8 mouse cellular contexts compared by ENCODE assay signal in the genomic region with DNA sequence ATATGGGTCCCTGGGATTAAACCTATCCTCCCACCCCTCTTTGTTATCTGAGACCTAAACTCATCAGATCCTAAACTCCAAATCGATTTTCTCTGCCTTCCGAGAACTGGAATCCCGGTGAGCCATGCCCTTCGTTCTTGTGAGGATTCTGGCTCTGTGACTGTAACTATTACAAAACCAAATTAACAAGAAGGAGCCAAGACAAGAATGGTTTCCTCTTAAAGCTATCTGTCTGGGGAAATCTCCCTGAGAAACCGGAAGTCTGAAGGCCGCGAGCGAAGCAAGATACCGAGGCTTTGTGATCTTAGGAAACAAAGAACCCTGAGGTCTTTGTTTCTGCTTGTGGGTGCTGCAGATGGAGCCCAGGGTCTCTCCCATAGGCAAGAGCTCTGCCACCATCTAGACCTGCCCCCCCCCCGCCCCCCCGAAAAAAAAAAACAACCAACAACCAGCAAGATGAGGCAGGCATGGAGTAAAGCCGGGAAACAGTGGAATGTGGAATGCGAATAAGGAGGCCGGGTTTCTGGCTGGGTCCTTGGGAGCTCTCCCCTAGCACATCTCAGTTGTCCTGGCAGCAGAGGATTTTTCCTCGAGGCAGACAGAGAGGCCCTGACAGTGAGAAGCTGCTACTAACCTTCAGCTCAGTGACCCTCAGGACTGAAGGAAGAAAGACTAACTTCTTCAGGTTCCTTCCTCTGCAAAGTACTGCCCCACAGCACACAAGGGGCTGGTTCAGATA. TPM values are rescaled to one million over a fixed set of nuclear protein-coding genes. Genes with fewer than 3 reads are reported as not detected.
A peak's percentile ranks its signal among the peaks of the same experiment; 100 is the strongest.
DNase-seq lines count a peak whose midpoint lies in the region; ATAC-seq lines count a peak whose summit lies in the region.

No protein-coding gene starts in this region.

- no peak overlapping the region; the same call in 1 of the 2 replicates for H3K9ac ChIP-seq in midbrain, embryonic 14.5 days (replicated peaks; ENCODE audit: low read length)

- H3K9me3 ChIP-seq in midbrain, embryonic 14.5 days (ENCODE audit: control insufficient read depth, low read length) = no peaks in the 10 kb centered on the region

- H3K27me3 ChIP-seq in midbrain, embryonic 14.5 days (ENCODE audit: control insufficient read depth, insufficient read depth, low read length) = no peaks in the 10 kb centered on the region

- H3K4me2 ChIP-seq in midbrain, embryonic 14.5 days (ENCODE audit: low read length) = peak overlapping the region; percentile 22; the same call in 1 of the 2 replicates

- H3K36me3 ChIP-seq in midbrain, embryonic 14.5 days (ENCODE audit: control insufficient read depth, insufficient read depth, low read length) = no peaks in the 10 kb centered on the region

- H3K4me1 ChIP-seq in midbrain, embryonic 14.5 days (ENCODE audit: control insufficient read depth, insufficient read depth, low read length) = peaks cover 37% of the 10 kb centered on the region

- peak; percentile 32 for DNase-seq in kidney, postnatal 10 days
- no peak for DNase-seq in kidney, adult 18-20 months
- peak; percentile 75 for DNase-seq in induced T-regulatory cell, adult 2 months (ENCODE audit: low read depth)
- DNase-seq in midbrain, embryonic 14.5 days = peak; percentile 53
- no peak for DNase-seq in spleen, postnatal 4 days (ENCODE audit: low spot score in 2 of 2)
- DNase-seq in testis, postnatal 10 days (ENCODE audit: low spot score) = no peak
- no peak for DNase-seq in adrenal gland, postnatal 25 days

- no peak overlapping the region for H3K4me3 ChIP-seq in midbrain, embryonic 14.5 days (replicated peaks; ENCODE audit: low read depth, low read length)

- WGBS in midbrain, embryonic 14.5 days = 21% methylated on average over 15 of the region's 15 CpGs

- ATAC-seq in common myeloid progenitor, adult 5-6 weeks (replicated peaks; ENCODE audit: low read depth, poor library complexity, severe bottlenecking) = peak; percentile 33
- ATAC-seq in midbrain, embryonic 14.5 days (ENCODE audit: low FRiP score, low TSS enrichment) = no peak

- H3K27ac ChIP-seq in midbrain, embryonic 14.5 days (replicated peaks; ENCODE audit: low read depth, low read length) = peak overlapping the region; percentile 58

RNA-seq across cellular contexts. Expression of a gene that starts 2.3 kb away (rescaled TPM):
- 6.5 and 8.2 TPM in 2 replicates for total RNA-seq in common myeloid progenitor, adult 5-6 weeks (2017)
- polyA plus RNA-seq in midbrain, embryonic 14.5 days (2014; fragmentation: Nextera tagmentation; extraction: Ambion mirVana) = 3.1 and 4.5 TPM in 2 replicates
- total RNA-seq in adrenal gland, postnatal 25 days (2021) = 19.7 and 26.0 TPM in 2 replicates

RNA-seq across cellular contexts. Expression of a gene that starts 7.3 kb away (rescaled TPM):
- total RNA-seq in common myeloid progenitor, adult 5-6 weeks (2017) = 0.37 TPM in 1 of 2 replicates, not detected in the other
- polyA plus RNA-seq in midbrain, embryonic 14.5 days (2014; fragmentation: Nextera tagmentation; extraction: Ambion mirVana) = 6.4 and 8.7 TPM in 2 replicates
- 1.1 and 2.1 TPM in 2 replicates for total RNA-seq in adrenal gland, postnatal 25 days (2021)

RNA-seq across cellular contexts. Expression of a gene that starts 30.7 kb away (rescaled TPM):
- 0.09 TPM in 1 of 2 replicates, not detected in the other for total RNA-seq in common myeloid progenitor, adult 5-6 weeks (2017)
- polyA plus RNA-seq in midbrain, embryonic 14.5 days (2014; fragmentation: Nextera tagmentation; extraction: Ambion mirVana) = 60.8 and 69.8 TPM in 2 replicates
- 4.3 and 5.4 TPM in 2 replicates for total RNA-seq in adrenal gland, postnatal 25 days (2021)

RNA-seq across cellular contexts. Expression of a gene that starts 37.5 kb away (rescaled TPM):
- total RNA-seq in common myeloid progenitor, adult 5-6 weeks (2017) = 75.0 and 99.0 TPM in 2 replicates
- polyA plus RNA-seq in midbrain, embryonic 14.5 days (2014; fragmentation: Nextera tagmentation; extraction: Ambion mirVana) = 112 and 118 TPM in 2 replicates
- 93.6 and 103 TPM in 2 replicates for total RNA-seq in adrenal gland, postnatal 25 days (2021)

RNA-seq across cellular contexts. Expression of a gene that starts 45.7 kb away (rescaled TPM):
- not detected in 2 replicates for total RNA-seq in common myeloid progenitor, adult 5-6 weeks (2017)
- polyA plus RNA-seq in midbrain, embryonic 14.5 days (2014; fragmentation: Nextera tagmentation; extraction: Ambion mirVana) = 115 and 116 TPM in 2 replicates
- total RNA-seq in adrenal gland, postnatal 25 days (2021) = 26.9 and 36.1 TPM in 2 replicates

Comparison
In these comparisons a context has a peak if more than half of its experiments do, and no peak if none do; other contexts are left out.
1. DNase-seq: peak in kidney, postnatal 10 days (single experiment), induced T-regulatory cell, adult 2 months (single experiment) and midbrain, embryonic 14.5 days (single experiment); none in kidney, adult 18-20 months (single experiment), spleen, postnatal 4 days (0 of 2), testis, postnatal 10 days (single experiment) and adrenal gland, postnatal 25 days (single experiment).